Comparison of ENCODE assay signal across 8 mouse cellular contexts in the genomic region with DNA sequence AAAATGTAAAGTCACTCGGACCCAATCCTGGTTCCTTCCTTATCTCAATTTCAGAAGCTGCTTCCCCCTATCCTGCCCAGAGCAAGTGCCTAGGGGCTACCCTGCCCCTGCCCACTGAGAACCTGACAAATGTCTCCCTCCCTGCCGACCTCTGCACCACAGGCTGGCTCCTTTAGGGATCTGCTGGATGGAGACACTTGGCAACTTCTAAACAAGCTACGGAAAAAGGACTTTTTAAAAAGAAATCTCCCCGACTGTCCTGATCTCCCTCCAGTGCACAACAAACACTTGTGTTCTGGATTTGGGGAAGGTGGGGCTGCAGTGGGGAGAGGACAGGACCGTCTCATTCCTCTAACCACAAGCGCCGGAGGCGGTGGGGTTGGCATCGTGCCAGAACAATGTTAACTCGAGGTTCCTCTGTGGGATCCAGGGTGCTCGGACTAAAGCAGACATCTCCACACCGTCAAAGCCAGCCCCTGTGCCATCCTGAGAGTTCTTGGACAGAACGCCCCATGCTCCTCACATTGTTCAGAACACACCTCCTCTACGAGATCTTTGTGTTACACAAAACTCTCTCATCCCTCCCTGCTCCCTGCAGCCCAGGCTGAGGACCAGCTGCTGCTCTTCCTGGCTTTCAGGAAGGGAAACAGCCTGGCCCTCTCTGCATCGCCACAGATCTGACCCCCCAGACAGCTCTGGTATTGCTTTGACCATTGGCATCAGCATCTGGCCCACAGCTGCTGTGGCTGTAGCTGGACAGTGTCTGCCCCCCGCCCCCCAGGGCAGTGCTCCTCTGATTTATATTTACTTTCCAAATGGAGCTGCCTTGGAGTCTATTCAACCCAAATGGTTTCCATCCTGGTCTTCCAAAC.
DNase-seq lines count a peak whose midpoint lies in the region; ATAC-seq and TF ChIP-seq lines count a peak whose summit lies in the region.

No protein-coding gene starts in this region.

- peaks cover 18% of the 10 kb centered on the region for H3K4me1 ChIP-seq in intestine, embryonic 14.5 days (replicated peaks; ENCODE audit: control insufficient read depth, insufficient read depth, low read length)
- H3K4me1 ChIP-seq in intestine, postnatal 0 days (replicated peaks; ENCODE audit: control insufficient read depth, insufficient read depth, low read length) = no peaks in the 10 kb centered on the region
- H3K4me1 ChIP-seq in kidney, adult 2 months (ENCODE audit: control insufficient read depth, insufficient read depth, low read length) = peaks cover 21% of the 10 kb centered on the region
- H3K4me1 ChIP-seq in midbrain, postnatal 0 days (ENCODE audit: insufficient read depth, low read length) = no peaks in the 10 kb centered on the region

- H3K27me3 ChIP-seq in intestine, embryonic 14.5 days (replicated peaks; ENCODE audit: control insufficient read depth, insufficient read depth, low read length) = no peaks in the 10 kb centered on the region
- H3K27me3 ChIP-seq in intestine, postnatal 0 days (replicated peaks; ENCODE audit: control insufficient read depth, insufficient read depth, low read length) = no peaks in the 10 kb centered on the region
- no peaks in the 10 kb centered on the region for H3K27me3 ChIP-seq in kidney, adult 2 months (replicated peaks; ENCODE audit: control insufficient read depth, insufficient read depth, low read length)
- no peaks in the 10 kb centered on the region for H3K27me3 ChIP-seq in midbrain, postnatal 0 days (ENCODE audit: insufficient read depth, low read length)

- no peak for TF ChIP-seq CTCF in intestine, postnatal 0 days (IDR thresholded peaks at IDR 0.05; ENCODE audit: low read depth)
- no peak for TF ChIP-seq CTCF in kidney, adult 2 months (conservative IDR thresholded peaks at IDR 0.05; ENCODE audit: insufficient read depth, insufficient read length, low read depth, low read length)
- no peak for TF ChIP-seq CTCF in midbrain, postnatal 0 days (IDR thresholded peaks at IDR 0.05)

- TF ChIP-seq POLR2A in kidney, adult 2 months (IDR thresholded peaks at IDR 0.05; ENCODE audit: low read depth, low read length) = no peak

- H3K27ac ChIP-seq in intestine, embryonic 14.5 days (ENCODE audit: low read depth) = peak overlapping the region; percentile 62
- no peak overlapping the region; the same call in 1 of the 2 replicates for H3K27ac ChIP-seq in intestine, postnatal 0 days (ENCODE audit: low read depth, low read length)
- H3K27ac ChIP-seq in kidney, adult 2 months (ENCODE audit: insufficient read depth, low read depth, low read length) = no peak overlapping the region
- H3K27ac ChIP-seq in midbrain, postnatal 0 days (ENCODE audit: low read depth, low read length) = no peak overlapping the region

- peak; percentile 50; the same call in 1 of the 2 replicates for ATAC-seq in intestine, embryonic 14.5 days (replicated peaks; ENCODE audit: low FRiP score, low TSS enrichment, low read depth)
- ATAC-seq in intestine, postnatal 0 days = no peak
- no peak for ATAC-seq in activated CD4-positive, CD25-positive, alpha-beta regulatory T cell, adult 4 months
- ATAC-seq in midbrain, postnatal 0 days (ENCODE audit: low FRiP score) = no peak

- DNase-seq in intestine, embryonic 14.5 days (ENCODE audit: low spot score) = peak; percentile 76
- peak; percentile 52 for DNase-seq in adrenal gland, postnatal 25 days
- DNase-seq in gastrocnemius, postnatal 10 days = peak; percentile 75
- peak; percentile 60 for DNase-seq in kidney, adult 2 months
- peak; percentile 68 for DNase-seq in lung, postnatal 14 days
- DNase-seq in midbrain, postnatal 0 days (ENCODE audit: low spot score) = no peak

- WGBS in intestine, embryonic 14.5 days = 37% methylated on average over 16 of the region's 16 CpGs
- WGBS in intestine, postnatal 0 days = 57% methylated on average over 16 of the region's 16 CpGs
- 60% methylated on average over 16 of the region's 16 CpGs for WGBS in kidney, adult 2 months
- 62% methylated on average over 16 of the region's 16 CpGs for WGBS in midbrain, postnatal 0 days

- H3K9ac ChIP-seq in intestine, embryonic 14.5 days (ENCODE audit: low read length) = no peak overlapping the region
- no peak overlapping the region for H3K9ac ChIP-seq in intestine, postnatal 0 days (ENCODE audit: low read depth, low read length)
- H3K9ac ChIP-seq in midbrain, postnatal 0 days (replicated peaks; ENCODE audit: low read length, poor library complexity, severe bottlenecking) = no peak overlapping the region

- H3K4me2 ChIP-seq in intestine, embryonic 14.5 days (ENCODE audit: low read length) = peak overlapping the region; percentile 26
- no peak overlapping the region for H3K4me2 ChIP-seq in intestine, postnatal 0 days (replicated peaks; ENCODE audit: low read depth)
- H3K4me2 ChIP-seq in midbrain, postnatal 0 days (ENCODE audit: low read depth, low read length, poor library complexity, severe bottlenecking) = no peak overlapping the region

- peaks cover 48% of the 10 kb centered on the region for H3K36me3 ChIP-seq in intestine, embryonic 14.5 days (ENCODE audit: control insufficient read depth, insufficient read depth, low read length)
- peaks cover 47% of the 10 kb centered on the region for H3K36me3 ChIP-seq in intestine, postnatal 0 days (ENCODE audit: control insufficient read depth, insufficient read depth)
- no peaks in the 10 kb centered on the region; the same call in 1 of the 2 replicates for H3K36me3 ChIP-seq in kidney, adult 2 months (ENCODE audit: control insufficient read depth, insufficient read depth, low read length)
- no peaks in the 10 kb centered on the region for H3K36me3 ChIP-seq in midbrain, postnatal 0 days (ENCODE audit: insufficient read depth, low read length)

- H3K9me3 ChIP-seq in intestine, embryonic 14.5 days (ENCODE audit: control insufficient read depth, low read length) = no peaks in the 10 kb centered on the region
- H3K9me3 ChIP-seq in intestine, postnatal 0 days (ENCODE audit: control insufficient read depth) = no peaks in the 10 kb centered on the region
- H3K9me3 ChIP-seq in midbrain, postnatal 0 days (ENCODE audit: low read length) = no peaks in the 10 kb centered on the region

- H3K4me3 ChIP-seq in intestine, embryonic 14.5 days (ENCODE audit: low read depth, low read length) = no peak overlapping the region
- H3K4me3 ChIP-seq in intestine, postnatal 0 days (ENCODE audit: low read depth, low read length) = no peak overlapping the region
- no peak overlapping the region for H3K4me3 ChIP-seq in kidney, adult 2 months (ENCODE audit: insufficient read depth, low read depth, low read length)
- no peak overlapping the region for H3K4me3 ChIP-seq in midbrain, postnatal 0 days (ENCODE audit: low read depth, low read length)
